Mouse (Mus musculus) thymus, adult 2 months (tissue): ENCODE measurements around the gene Armc7.
"Not testable (repeated sequence)": the region's sequence is repeated elsewhere in the genome, so short reads cannot be mapped to it uniquely, and the experiment has no call there.

ENCODE experiments used
- CTCF ChIP-seq: fragments of 200-500 bp; IDR thresholded peaks from 2 replicates; pipeline ENCODE4 v1.5.1; 2012; ENCODE audit warnings: mild to moderate bottlenecking, control low read depth, low read length, moderate library complexity, borderline replicate concordance; ENCODE audit not compliant: control insufficient read depth, poor library complexity, insufficient read depth; ENCODE audit errors: extremely low read depth
- POLR2A ChIP-seq: fragments of 200-500 bp; IDR thresholded peaks from 2 replicates; pipeline ENCODE4 v1.6.1; 2012; ENCODE audit warnings: mild to moderate bottlenecking, low read length, control low read depth, moderate library complexity; ENCODE audit not compliant: control insufficient read depth, poor library complexity, insufficient read depth; ENCODE audit errors: extremely low read depth

GRCm38 (mm10) chr11:115526446-115526845 lies 51.0 kb downstream of the Armc7 start:
- not testable (repeated sequence) for TF ChIP-seq POLR2A, CTCF
